Mouse (Mus musculus): Measurements from ENCODE around the gene Kctd14. TPM values are rescaled to one million over a fixed set of nuclear protein-coding genes. Genes with fewer than 3 reads are reported as not detected.
"Not testable (repeated sequence)": the region's sequence is repeated elsewhere in the genome, so short reads cannot be mapped to it uniquely, and the experiment has no call there.

Kctd14 gene
- polyA plus RNA-seq, 1 experiment from 2014 or later = 0.87 TPM

GRCm38 (mm10) chr7:97420958-97421651, 30.0 kb upstream of the Kctd14 start:
- peaks cover 20% of the 10 kb centered on the region for H3K4me1 ChIP-seq
- H3K4me3 ChIP-seq = no peak overlapping the region
- H3K36me3 ChIP-seq = no peaks in the 10 kb centered on the region
- no peak overlapping the region for H3K27ac ChIP-seq
- H3K27me3 ChIP-seq (ENCODE audit: insufficient read depth, poor library complexity, severe bottlenecking) = no peaks in the 10 kb centered on the region
- H3K9me3 ChIP-seq = no peaks in the 10 kb centered on the region
- no peak for DNase-seq (ENCODE audit: low spot score)
- 80% methylated on average over 8 of the region's 8 CpGs for WGBS

- no peak overlapping the region for H3K4me3 ChIP-seq
- 56% methylated on average over 5 of the region's 5 CpGs for WGBS
- no peaks in the 10 kb centered on the region for H3K27me3 ChIP-seq (ENCODE audit: insufficient read depth, poor library complexity, severe bottlenecking)
- no peak for DNase-seq (ENCODE audit: low spot score)
- no peaks in the 10 kb centered on the region for H3K9me3 ChIP-seq
- H3K27ac ChIP-seq = no peak overlapping the region
- H3K4me1 ChIP-seq = peaks cover 8% of the 10 kb centered on the region; the same call in 1 of the 2 replicates
- no peaks in the 10 kb centered on the region for H3K36me3 ChIP-seq
Observed at GRCm38 (mm10) chr7:97423754-97424153, 27.4 kb upstream of the Kctd14 start.

DNA sequence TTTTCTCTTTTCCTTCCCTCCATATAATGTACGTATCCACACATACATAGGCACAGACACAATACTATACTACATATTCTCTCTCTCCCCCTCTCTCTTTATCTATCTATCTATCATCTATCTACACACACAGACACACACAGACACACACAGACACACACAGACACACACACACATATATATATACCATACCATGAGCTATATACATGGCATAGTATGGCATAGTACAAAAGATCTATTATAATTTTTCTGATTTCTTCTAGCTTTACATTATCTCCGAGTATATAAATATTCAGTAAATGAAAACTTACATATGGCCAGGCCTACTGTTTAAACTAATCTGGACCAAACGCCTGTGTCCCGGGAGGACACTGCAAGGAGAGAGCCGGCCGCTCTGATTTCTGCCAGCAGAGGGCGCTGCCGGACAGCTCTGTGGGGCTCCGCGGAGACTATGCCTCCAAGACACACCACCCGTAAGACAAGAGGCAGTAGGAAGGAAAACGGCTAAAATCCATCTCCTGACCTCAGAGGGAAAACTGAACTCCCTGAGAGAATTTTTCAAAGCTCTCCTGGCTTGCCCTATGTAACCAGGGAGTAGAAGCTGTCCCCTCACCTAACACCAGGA, 26.4 kb upstream of the Kctd14 start:
- Histone ChIP-seq H3K27ac (no peak overlapping the region), H3K36me3 (no peaks in the 10 kb centered on the region), H3K27me3 (ENCODE audit: insufficient read depth, poor library complexity, severe bottlenecking) (no peaks in the 10 kb centered on the region), H3K4me1 (peaks cover 8% of the 10 kb centered on the region; the same call in 1 of the 2 replicates), H3K4me3 (no peak overlapping the region), H3K9me3 (no peaks in the 10 kb centered on the region)
- WGBS = 9% methylated on average over 12 of the region's 12 CpGs
- peak; percentile 92 for DNase-seq (ENCODE audit: low spot score)

GRCm38 (mm10) chr7:97426566-97426965, 24.6 kb upstream of the Kctd14 start:
- Histone ChIP-seq H3K36me3 (no peaks in the 10 kb centered on the region), H3K4me1 (peaks cover 8% of the 10 kb centered on the region; the same call in 1 of the 2 replicates), H3K27ac (no peak overlapping the region), H3K27me3 (ENCODE audit: insufficient read depth, poor library complexity, severe bottlenecking) (no peaks in the 10 kb centered on the region), H3K9me3 (no peaks in the 10 kb centered on the region), H3K4me3 (no peak overlapping the region)
- DNase-seq (ENCODE audit: low spot score) = no peak
- 60% methylated on average over 6 of the region's 6 CpGs for whole genome bisulfite sequencing

DNA sequence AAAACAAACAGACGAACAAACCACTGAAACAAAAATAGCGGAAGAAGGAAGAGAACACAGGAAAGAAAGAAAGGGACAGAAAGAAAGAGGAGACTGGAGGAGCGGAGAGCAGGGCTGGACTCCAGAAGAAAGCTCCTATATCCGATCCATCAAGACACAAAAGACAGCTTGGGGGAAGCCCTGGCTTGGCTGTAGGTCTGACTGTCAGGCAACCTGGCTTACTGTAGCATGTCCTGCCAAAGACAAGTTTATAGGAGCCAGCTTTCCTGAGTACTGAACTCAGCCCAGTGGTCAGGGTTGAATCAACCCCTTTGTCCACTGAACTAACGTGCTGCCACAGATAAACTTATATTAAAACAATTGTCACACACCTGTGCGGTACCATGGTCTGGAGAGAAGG, 23.8 kb upstream of the Kctd14 start:
- H3K27me3 ChIP-seq (ENCODE audit: insufficient read depth, poor library complexity, severe bottlenecking) = no peaks in the 10 kb centered on the region
- WGBS = 75% methylated on average over 6 of the region's 6 CpGs
- no peaks in the 10 kb centered on the region for H3K9me3 ChIP-seq
- H3K4me1 ChIP-seq = peaks cover 8% of the 10 kb centered on the region; the same call in 1 of the 2 replicates
- no peak for DNase-seq (ENCODE audit: low spot score)
- no peaks in the 10 kb centered on the region for H3K36me3 ChIP-seq
- H3K4me3 ChIP-seq = no peak overlapping the region
- H3K27ac ChIP-seq = no peak overlapping the region

GRCm38 (mm10) chr7:97427778-97428420, 23.2 kb upstream of the Kctd14 start:
- 72% methylated on average over 5 of the region's 5 CpGs for WGBS
- Histone ChIP-seq H3K27ac (no peak overlapping the region), H3K36me3 (no peaks in the 10 kb centered on the region), H3K27me3 (ENCODE audit: insufficient read depth, poor library complexity, severe bottlenecking) (no peaks in the 10 kb centered on the region), H3K4me3 (no peak overlapping the region), H3K9me3 (no peaks in the 10 kb centered on the region), H3K4me1 (peaks cover 8% of the 10 kb centered on the region; the same call in 1 of the 2 replicates)
- DNase-seq (ENCODE audit: low spot score) = no peak

GRCm38 (mm10) chr7:97429705-97430104, 21.4 kb upstream of the Kctd14 start:
- no peak overlapping the region for H3K27ac ChIP-seq
- 5% methylated on average over 5 of the region's 5 CpGs for WGBS

GRCm38 (mm10) chr7:97433517-97433916, 17.6 kb upstream of the Kctd14 start:
- not testable (repeated sequence) for H3K36me3 ChIP-seq; H3K4me3 ChIP-seq; H3K27me3 ChIP-seq (ENCODE audit: insufficient read depth, poor library complexity, severe bottlenecking); H3K9me3 ChIP-seq; H3K4me1 ChIP-seq; H3K27ac ChIP-seq; DNase-seq (ENCODE audit: low spot score)
- 65% methylated on average over 3 of the region's 3 CpGs for WGBS

More at GRCm38 (mm10) chr7:97429705-97430104, 21.4 kb upstream of the Kctd14 start:
- H3K9me3 ChIP-seq = no peaks in the 10 kb centered on the region
- H3K4me1 ChIP-seq = peaks cover 8% of the 10 kb centered on the region; the same call in 1 of the 2 replicates
- no peaks in the 10 kb centered on the region for H3K27me3 ChIP-seq (ENCODE audit: insufficient read depth, poor library complexity, severe bottlenecking)
- no peaks in the 10 kb centered on the region for H3K36me3 ChIP-seq
- DNase-seq (ENCODE audit: low spot score) = no peak
- H3K4me3 ChIP-seq = no peak overlapping the region

DNA sequence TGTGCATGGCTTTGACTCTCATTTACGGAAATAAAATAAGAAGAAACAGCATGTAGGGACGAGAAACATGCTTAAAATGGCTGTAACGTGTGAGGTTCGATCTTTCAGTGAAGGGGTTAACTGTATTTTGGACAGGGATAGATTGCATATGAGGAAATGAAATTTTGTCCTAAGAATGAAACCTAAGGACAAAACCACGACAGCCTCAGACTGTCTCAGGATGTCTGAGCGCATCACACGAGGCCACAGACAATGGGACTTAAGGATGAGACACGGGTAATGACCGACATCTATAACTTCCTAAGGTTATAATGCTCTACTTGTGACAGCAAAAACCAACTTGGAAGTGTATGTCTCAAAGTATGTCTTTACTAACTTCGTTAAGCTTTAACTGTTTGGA, 16.6 kb upstream of the Kctd14 start:
- no peaks in the 10 kb centered on the region for H3K36me3 ChIP-seq
- 86% methylated on average over 10 of the region's 10 CpGs for WGBS

GRCm38 (mm10) chr7:97438986-97439385, 12.1 kb upstream of the Kctd14 start:
- no peak overlapping the region for H3K4me3 ChIP-seq
- H3K27ac ChIP-seq = no peak overlapping the region
- no peaks in the 10 kb centered on the region for H3K27me3 ChIP-seq (ENCODE audit: insufficient read depth, poor library complexity, severe bottlenecking)
- no peaks in the 10 kb centered on the region for H3K4me1 ChIP-seq
- no peaks in the 10 kb centered on the region for H3K9me3 ChIP-seq
- no peaks in the 10 kb centered on the region for H3K36me3 ChIP-seq
- no peak for DNase-seq (ENCODE audit: low spot score)

More for the DNA sequence above, 16.6 kb upstream of the Kctd14 start:
- Histone ChIP-seq H3K4me3 (no peak overlapping the region), H3K9me3 (no peaks in the 10 kb centered on the region), H3K4me1 (peaks cover 7% of the 10 kb centered on the region; the same call in 1 of the 2 replicates), H3K27ac (no peak overlapping the region), H3K27me3 (ENCODE audit: insufficient read depth, poor library complexity, severe bottlenecking) (no peaks in the 10 kb centered on the region)
- no peak for DNase-seq (ENCODE audit: low spot score)

GRCm38 (mm10) chr7:97446171-97446925, 4.8 kb upstream of the Kctd14 start:
- Histone ChIP-seq H3K4me3 (no peak overlapping the region), H3K27ac (no peak overlapping the region), H3K27me3 (ENCODE audit: insufficient read depth, poor library complexity, severe bottlenecking) (no peaks in the 10 kb centered on the region), H3K36me3 (no peaks in the 10 kb centered on the region), H3K4me1 (no peaks in the 10 kb centered on the region), H3K9me3 (no peaks in the 10 kb centered on the region)
- DNase-seq (ENCODE audit: low spot score) = no peak
- 56% methylated on average over 6 of the region's 6 CpGs for WGBS

GRCm38 (mm10) chr7:97447050-97447531, 4.0 kb upstream of the Kctd14 start:
- H3K4me3 ChIP-seq = no peak overlapping the region
- H3K9me3 ChIP-seq = no peaks in the 10 kb centered on the region
- H3K36me3 ChIP-seq = no peaks in the 10 kb centered on the region
- 65% methylated on average over 6 of the region's 6 CpGs for WGBS
- no peak for DNase-seq (ENCODE audit: low spot score)
- H3K27ac ChIP-seq = no peak overlapping the region
- H3K27me3 ChIP-seq (ENCODE audit: insufficient read depth, poor library complexity, severe bottlenecking) = no peaks in the 10 kb centered on the region
- no peaks in the 10 kb centered on the region for H3K4me1 ChIP-seq
